Mouse (Mus musculus): ENCODE results near the gene Cyp4b1.

- no peak for TF ChIP-seq CTCF (IDR thresholded peaks at IDR 0.05; ENCODE audit: extremely low read depth, insufficient read depth, low read length)
- no peak for TF ChIP-seq POLR2A (IDR thresholded peaks at IDR 0.05; ENCODE audit: extremely low read depth, insufficient read depth, low read length)
Measured at GRCm38 (mm10) chr4:115645371-115645770, 2.2 kb downstream of the Cyp4b1 start.
